Mouse (Mus musculus): Measurements from ENCODE around the gene Syne1. TPM values are rescaled to one million over a fixed set of nuclear protein-coding genes. Genes with fewer than 3 reads are reported as not detected.

Syne1 gene
- total and polyA plus RNA-seq, 2 experiments from 2014 or later, result 25.9 to 71.2 TPM

DNA sequence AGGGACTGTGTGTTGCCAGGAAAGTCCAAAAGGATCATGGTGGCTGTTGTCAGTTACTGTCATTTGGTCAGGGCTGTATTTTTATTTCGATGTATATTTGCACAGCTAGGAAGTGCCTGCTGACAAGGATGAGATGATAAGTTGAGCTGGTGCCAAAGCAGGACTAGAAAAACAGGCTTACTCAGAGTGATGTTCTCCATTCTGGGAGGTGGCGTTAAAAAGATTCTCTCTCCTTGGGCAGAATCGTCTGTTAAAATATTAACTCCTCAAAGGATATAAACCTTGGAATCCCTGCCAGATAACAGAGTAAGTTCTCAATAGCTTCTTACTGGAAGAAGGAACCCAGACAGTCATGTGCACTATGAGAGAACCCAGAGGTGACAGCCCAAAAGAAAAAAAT lies 557.5 kb downstream of the Syne1 start:
- Histone ChIP-seq H3K36me3 (replicated peaks; ENCODE audit: control insufficient read depth, insufficient read depth, low read length) (no peaks in the 10 kb centered on the region), H3K9me3 (replicated peaks; ENCODE audit: control insufficient read depth, low read length) (no peaks in the 10 kb centered on the region), H3K27ac (ENCODE audit: low read depth) (no peak overlapping the region), H3K27me3 (ENCODE audit: control insufficient read depth, insufficient read depth, low read length) (no peaks in the 10 kb centered on the region), H3K4me1 (ENCODE audit: control insufficient read depth, insufficient read depth) (no peaks in the 10 kb centered on the region), H3K4me2 (ENCODE audit: low read depth, low read length) (no peak overlapping the region), H3K9ac (replicated peaks; ENCODE audit: low read depth, low read length) (no peak overlapping the region), H3K4me3 (ENCODE audit: low read depth, low read length) (no peak overlapping the region)
- ATAC-seq (ENCODE audit: insufficient read depth, low read depth), result no peak
- TF ChIP-seq EP300 (IDR thresholded peaks at IDR 0.05; ENCODE audit: low read depth) (no peak), CTCF (IDR thresholded peaks at IDR 0.05; ENCODE audit: low read depth) (no peak)
- no peak for DNase-seq (ENCODE audit: low spot score)
- WGBS, result 31% methylated on average over 3 of the region's 3 CpGs

DNA sequence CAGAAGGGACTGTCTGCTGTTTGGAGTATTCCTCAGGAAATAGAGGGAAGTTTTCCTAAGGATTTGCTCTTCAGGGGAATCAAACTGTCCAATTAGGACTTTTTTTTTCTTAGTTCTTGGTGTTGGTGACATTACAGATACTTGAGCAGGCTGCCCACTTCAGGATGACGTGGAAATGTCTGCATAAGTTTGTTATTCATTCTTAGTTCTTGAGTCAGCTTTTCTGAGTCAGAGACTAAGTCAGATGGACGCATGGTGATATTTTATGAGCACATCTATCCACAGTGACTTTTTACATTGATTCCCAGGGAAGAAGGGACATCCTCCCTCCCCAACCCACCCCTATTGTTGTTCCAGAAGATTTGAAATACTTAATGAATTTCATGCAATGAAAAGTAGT lies 567.4 kb downstream of the Syne1 start:
- 45% methylated on average over 2 of the region's 2 CpGs for WGBS
- Histone ChIP-seq H3K4me2 (ENCODE audit: low read depth, low read length) (no peak overlapping the region), H3K36me3 (replicated peaks; ENCODE audit: control insufficient read depth, insufficient read depth, low read length) (no peaks in the 10 kb centered on the region), H3K9ac (replicated peaks; ENCODE audit: low read depth, low read length) (no peak overlapping the region), H3K4me1 (ENCODE audit: control insufficient read depth, insufficient read depth) (no peaks in the 10 kb centered on the region), H3K9me3 (replicated peaks; ENCODE audit: control insufficient read depth, low read length) (no peaks in the 10 kb centered on the region), H3K4me3 (ENCODE audit: low read depth, low read length) (no peak overlapping the region), H3K27ac (ENCODE audit: low read depth) (no peak overlapping the region), H3K27me3 (ENCODE audit: control insufficient read depth, insufficient read depth, low read length) (no peaks in the 10 kb centered on the region)
- ATAC-seq (ENCODE audit: insufficient read depth, low read depth) (no peak), DNase-seq (ENCODE audit: low spot score) (no peak)
- TF ChIP-seq CTCF (IDR thresholded peaks at IDR 0.05; ENCODE audit: low read depth) (no peak), EP300 (IDR thresholded peaks at IDR 0.05; ENCODE audit: low read depth) (no peak)

DNA sequence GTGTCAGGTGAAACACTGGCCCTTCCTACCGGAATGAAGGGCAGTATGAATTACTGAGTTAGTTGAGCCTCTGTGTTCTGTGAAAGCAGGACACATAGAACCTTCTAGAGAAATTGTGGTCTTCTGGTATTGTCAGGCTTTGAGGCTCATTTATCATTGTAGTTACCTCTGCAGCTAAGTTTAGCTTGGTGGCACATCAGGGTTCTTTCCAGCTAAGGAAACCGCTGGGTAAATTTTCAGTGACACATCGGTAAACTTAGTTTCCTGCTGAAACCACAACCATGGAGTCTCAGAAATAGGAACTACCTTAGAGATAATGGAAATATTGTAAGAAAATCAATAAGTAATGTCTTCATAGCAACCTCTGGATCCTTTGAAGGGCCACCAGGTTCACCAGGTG lies 573.9 kb downstream of the Syne1 start:
- Histone ChIP-seq H3K9me3 (replicated peaks; ENCODE audit: control insufficient read depth, low read length) (no peaks in the 10 kb centered on the region), H3K9ac (replicated peaks; ENCODE audit: low read depth, low read length) (no peak overlapping the region), H3K27ac (ENCODE audit: low read depth) (no peak overlapping the region), H3K4me1 (ENCODE audit: control insufficient read depth, insufficient read depth) (no peaks in the 10 kb centered on the region), H3K36me3 (replicated peaks; ENCODE audit: control insufficient read depth, insufficient read depth, low read length) (no peaks in the 10 kb centered on the region), H3K4me2 (ENCODE audit: low read depth, low read length) (no peak overlapping the region), H3K27me3 (ENCODE audit: control insufficient read depth, insufficient read depth, low read length) (no peaks in the 10 kb centered on the region), H3K4me3 (ENCODE audit: low read depth, low read length) (no peak overlapping the region)
- ATAC-seq (ENCODE audit: insufficient read depth, low read depth), result no peak
- WGBS, result 77% methylated on average over 3 of the region's 3 CpGs
- TF ChIP-seq EP300 (IDR thresholded peaks at IDR 0.05; ENCODE audit: low read depth) (no peak), CTCF (IDR thresholded peaks at IDR 0.05; ENCODE audit: low read depth) (no peak)
- DNase-seq (ENCODE audit: low spot score), result no peak

DNA sequence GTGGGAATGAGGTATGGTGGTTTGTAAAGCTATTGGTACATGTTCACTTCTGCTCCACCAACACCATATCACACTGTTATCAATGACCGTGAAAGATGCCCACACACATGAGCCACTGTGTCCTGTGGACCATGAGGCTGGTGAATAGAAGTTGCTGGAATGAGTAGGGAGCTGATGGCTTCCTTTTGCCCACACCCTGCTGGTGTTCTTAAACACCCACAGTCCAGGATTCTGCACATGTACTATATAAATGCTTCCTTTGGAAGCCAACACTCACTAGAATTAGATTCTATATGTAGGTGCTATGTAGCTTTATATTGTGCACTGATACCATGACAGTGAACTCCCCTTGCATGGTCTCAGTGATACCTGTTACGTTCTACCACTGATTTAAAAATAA lies 574.7 kb downstream of the Syne1 start:
- Histone ChIP-seq H3K4me3 (ENCODE audit: low read depth, low read length) (no peak overlapping the region), H3K4me1 (ENCODE audit: control insufficient read depth, insufficient read depth) (no peaks in the 10 kb centered on the region), H3K9me3 (replicated peaks; ENCODE audit: control insufficient read depth, low read length) (no peaks in the 10 kb centered on the region), H3K27ac (ENCODE audit: low read depth) (no peak overlapping the region), H3K4me2 (ENCODE audit: low read depth, low read length) (no peak overlapping the region), H3K36me3 (replicated peaks; ENCODE audit: control insufficient read depth, insufficient read depth, low read length) (no peaks in the 10 kb centered on the region), H3K9ac (replicated peaks; ENCODE audit: low read depth, low read length) (no peak overlapping the region), H3K27me3 (ENCODE audit: control insufficient read depth, insufficient read depth, low read length) (no peaks in the 10 kb centered on the region)
- ATAC-seq (ENCODE audit: insufficient read depth, low read depth) (no peak), DNase-seq (ENCODE audit: low spot score) (no peak)
- 79% methylated on average over 2 of the region's 2 CpGs for WGBS
- TF ChIP-seq CTCF (IDR thresholded peaks at IDR 0.05; ENCODE audit: low read depth), result no peak
- no peak for TF ChIP-seq EP300 (IDR thresholded peaks at IDR 0.05; ENCODE audit: low read depth)

DNA sequence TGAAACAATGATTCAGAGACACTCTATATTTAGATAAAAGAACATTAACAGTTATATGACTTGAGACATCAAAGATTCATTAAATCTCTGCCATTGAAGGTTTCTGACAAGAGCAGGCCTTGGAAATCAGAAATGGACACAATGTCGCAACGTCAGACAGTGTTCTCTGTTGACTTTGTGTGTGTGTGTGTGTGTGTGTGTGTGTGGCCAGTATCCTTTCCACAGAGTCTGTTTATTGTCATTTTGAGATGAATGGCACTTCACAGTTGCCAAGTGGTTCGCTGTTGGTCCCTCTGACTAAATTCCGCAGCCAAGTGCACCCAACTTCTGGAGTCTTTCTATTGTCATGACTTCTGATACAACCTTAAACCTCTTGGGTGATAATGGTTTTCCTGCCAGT lies 577.0 kb downstream of the Syne1 start:
- Histone ChIP-seq H3K9ac (replicated peaks; ENCODE audit: low read depth, low read length) (no peak overlapping the region), H3K4me3 (ENCODE audit: low read depth, low read length) (no peak overlapping the region), H3K4me1 (ENCODE audit: control insufficient read depth, insufficient read depth) (no peaks in the 10 kb centered on the region), H3K36me3 (replicated peaks; ENCODE audit: control insufficient read depth, insufficient read depth, low read length) (no peaks in the 10 kb centered on the region), H3K4me2 (ENCODE audit: low read depth, low read length) (no peak overlapping the region), H3K9me3 (replicated peaks; ENCODE audit: control insufficient read depth, low read length) (no peaks in the 10 kb centered on the region), H3K27ac (ENCODE audit: low read depth) (no peak overlapping the region), H3K27me3 (ENCODE audit: control insufficient read depth, insufficient read depth, low read length) (no peaks in the 10 kb centered on the region)
- WGBS, result 56% methylated on average over 4 of the region's 4 CpGs
- DNase-seq (ENCODE audit: low spot score), result no peak
- TF ChIP-seq EP300 (IDR thresholded peaks at IDR 0.05; ENCODE audit: low read depth) (no peak), CTCF (IDR thresholded peaks at IDR 0.05; ENCODE audit: low read depth) (no peak)
- no peak for ATAC-seq (ENCODE audit: insufficient read depth, low read depth)

DNA sequence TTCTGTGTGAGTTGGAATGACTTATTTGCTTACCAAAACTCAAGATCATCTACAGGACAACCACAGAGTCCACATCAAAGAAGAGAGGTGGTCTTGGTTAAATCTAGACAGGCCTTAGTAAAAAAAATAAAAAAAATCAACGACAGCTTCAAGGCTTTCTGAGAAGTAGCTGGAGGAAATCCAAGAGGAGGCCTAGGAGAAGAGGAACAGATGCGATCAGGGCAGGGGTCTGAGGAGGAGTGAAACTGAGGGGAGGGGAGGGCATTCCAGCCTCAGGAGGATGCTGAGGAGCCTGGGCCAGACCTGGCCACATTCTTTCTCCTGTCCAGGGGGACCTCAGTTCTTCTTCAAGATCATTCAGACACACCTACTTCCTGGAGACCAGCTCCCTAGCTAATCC lies 579.3 kb downstream of the Syne1 start:
- no peaks in the 10 kb centered on the region for H3K9me3 ChIP-seq (replicated peaks; ENCODE audit: control insufficient read depth, low read length)
- no peaks in the 10 kb centered on the region for H3K4me1 ChIP-seq (ENCODE audit: control insufficient read depth, insufficient read depth)
- no peak overlapping the region for H3K27ac ChIP-seq (ENCODE audit: low read depth)
- no peak overlapping the region for H3K4me2 ChIP-seq (ENCODE audit: low read depth, low read length)
- 50% methylated on average over 2 of the region's 2 CpGs for WGBS
- TF ChIP-seq EP300 (IDR thresholded peaks at IDR 0.05; ENCODE audit: low read depth), result no peak
- TF ChIP-seq CTCF (IDR thresholded peaks at IDR 0.05; ENCODE audit: low read depth), result no peak
- ATAC-seq (ENCODE audit: insufficient read depth, low read depth), result no peak
- H3K9ac ChIP-seq (replicated peaks; ENCODE audit: low read depth, low read length), result no peak overlapping the region
- H3K4me3 ChIP-seq (ENCODE audit: low read depth, low read length), result no peak overlapping the region
- no peaks in the 10 kb centered on the region for H3K36me3 ChIP-seq (replicated peaks; ENCODE audit: control insufficient read depth, insufficient read depth, low read length)
- DNase-seq (ENCODE audit: low spot score), result no peak
- H3K27me3 ChIP-seq (ENCODE audit: control insufficient read depth, insufficient read depth, low read length), result no peaks in the 10 kb centered on the region

Measured in heart, postnatal 0 days (tissue).